Mouse (Mus musculus) small intestine, adult 2 months (tissue): ENCODE measurements around the gene Gm9913. TPM values are rescaled to one million over a fixed set of nuclear protein-coding genes. Genes with fewer than 3 reads are reported as not detected.

Source experiments
- H3K27ac ChIP-seq: fragments of 200-500 bp; 2 replicates; pipeline ENCODE4 v1.5.1; 2012; ENCODE audit warnings: low read depth, low read length, control low read depth, inconsistent platforms; ENCODE audit not compliant: insufficient read depth
- H3K27me3 ChIP-seq: fragments of 200-500 bp; 2 replicates; pipeline ENCODE4 v1.6.1; 2012; ENCODE audit warnings: mild to moderate bottlenecking, moderate library complexity, low read length, inconsistent platforms; ENCODE audit not compliant: control insufficient read depth, insufficient read depth
- H3K36me3 ChIP-seq: fragments of 200-500 bp; 2 replicates; pipeline ENCODE4 v1.6.1; 2012; ENCODE audit warnings: mild to moderate bottlenecking, low read length, control low read depth, inconsistent platforms; ENCODE audit not compliant: control insufficient read depth, insufficient read depth
- H3K4me1 ChIP-seq: fragments of 200-500 bp; 2 replicates; pipeline ENCODE4 v1.6.1; 2012; ENCODE audit warnings: low read length, inconsistent platforms, mixed read lengths; ENCODE audit not compliant: control insufficient read depth, insufficient read depth, insufficient read length
- H3K4me3 ChIP-seq: fragments of 200-500 bp; 2 replicates; pipeline ENCODE4 v1.5.1; 2012; ENCODE audit warnings: low read depth, mild to moderate bottlenecking, control low read depth, inconsistent platforms, low read length, moderate library complexity
- CTCF ChIP-seq: fragments of 200-500 bp; IDR thresholded peaks from 2 replicates; pipeline ENCODE4 v1.5.1; 2012; ENCODE audit warnings: low read depth, mild to moderate bottlenecking, control low read depth, inconsistent platforms, low read length, moderate library complexity, mixed read lengths; ENCODE audit not compliant: insufficient replicate concordance, insufficient read length; ENCODE audit errors: extremely low read depth
- POLR2A ChIP-seq: fragments of 200-500 bp; IDR thresholded peaks from 2 replicates; pipeline ENCODE4 v1.6.1; 2012; ENCODE audit warnings: low read depth, mild to moderate bottlenecking, control low read depth, inconsistent platforms, low read length, moderate library complexity
- WGBS: fragments of 180-500 bp; shearing (Covaris S2); methylation state at CpG from one replicate; pipeline ENCODE4 v1.1.7; 2018; 5-methylcytosine and 5-hydroxymethylcytosine counted together
- polyA plus RNA-seq: library from polyadenylated mRNA; depleted of rRNA; stranded (reverse); fragments of >200 nt; gene quantifications from 2 replicates; pipeline ENCODE4 v1.2.3, GENCODE M21; 2012

Gene Gm9913
- polyA plus RNA-seq, 1 experiment = 0.18 TPM

GRCm38 (mm10) chr2:125473228-125473627, 31.7 kb upstream of the Gm9913 start:
- TF ChIP-seq POLR2A = no peak
- TF ChIP-seq CTCF = no peak
- Histone ChIP-seq H3K27me3 (no peaks in the 10 kb centered on the region), H3K4me3 (no peak overlapping the region), H3K4me1 (no peaks in the 10 kb centered on the region), H3K27ac (no peak overlapping the region), H3K36me3 (no peaks in the 10 kb centered on the region)
- 69% methylated on average over 2 of the region's 2 CpGs for WGBS

DNA sequence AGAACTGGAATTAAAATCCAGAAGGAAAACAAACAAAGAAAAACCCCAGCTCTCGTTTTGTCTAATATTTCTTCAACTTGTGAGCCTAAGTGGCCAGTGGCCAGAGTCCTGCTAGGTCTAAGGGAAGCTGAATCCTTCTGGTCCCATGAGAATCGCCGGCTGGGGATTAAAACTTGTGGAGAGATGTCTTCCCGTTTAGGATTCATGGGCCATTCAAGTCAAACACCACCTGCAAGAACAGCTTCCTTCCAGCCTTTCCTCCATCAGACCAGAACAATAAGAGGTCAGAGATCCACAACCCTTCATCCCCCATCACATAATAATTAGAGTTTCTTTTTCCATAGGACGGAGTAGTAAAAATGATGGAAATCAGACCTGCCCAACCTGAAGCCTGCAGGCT, 30.2 kb upstream of the Gm9913 start:
- 71% methylated on average over 5 of the region's 5 CpGs for WGBS
- Histone ChIP-seq H3K4me3 (no peak overlapping the region), H3K4me1 (no peaks in the 10 kb centered on the region), H3K36me3 (no peaks in the 10 kb centered on the region), H3K27ac (no peak overlapping the region), H3K27me3 (no peaks in the 10 kb centered on the region)
- TF ChIP-seq CTCF (no peak), POLR2A (no peak)

- 68% methylated on average over 3 of the region's 3 CpGs for WGBS
- no peaks in the 10 kb centered on the region for H3K27me3 ChIP-seq
- no peaks in the 10 kb centered on the region for H3K36me3 ChIP-seq
- no peak overlapping the region for H3K4me3 ChIP-seq
- TF ChIP-seq POLR2A (no peak), CTCF (no peak)
- H3K4me1 ChIP-seq = peaks cover 3% of the 10 kb centered on the region; the same call in 1 of the 2 replicates
- 0 out of 2 replicates have a peak overlapping the region, but pooled peaks have one; percentile 4 for H3K27ac ChIP-seq
These were observed 28.7 kb upstream of the Gm9913 start for GRCm38 (mm10) chr2:125476231-125476630.

- Histone ChIP-seq H3K4me1 (peaks cover 6% of the 10 kb centered on the region; the same call in 1 of the 2 replicates), H3K36me3 (no peaks in the 10 kb centered on the region), H3K27ac (no peak overlapping the region), H3K27me3 (no peaks in the 10 kb centered on the region), H3K4me3 (no peak overlapping the region)
- WGBS = 66% methylated on average over 3 of the region's 3 CpGs
- TF ChIP-seq POLR2A (no peak), CTCF (no peak)
These were observed 27.5 kb upstream of the Gm9913 start for GRCm38 (mm10) chr2:125477367-125477766.

GRCm38 (mm10) chr2:125478705-125479104, 26.2 kb upstream of the Gm9913 start:
- H3K27ac ChIP-seq = no peak overlapping the region
- TF ChIP-seq CTCF (no peak), POLR2A (no peak)
- no peak overlapping the region for H3K4me3 ChIP-seq
- no peaks in the 10 kb centered on the region for H3K36me3 ChIP-seq
- WGBS = 44% methylated on average over 4 of the region's 4 CpGs
- H3K27me3 ChIP-seq = no peaks in the 10 kb centered on the region
- H3K4me1 ChIP-seq = peaks cover 6% of the 10 kb centered on the region; the same call in 1 of the 2 replicates

GRCm38 (mm10) chr2:125480057-125480456, 24.8 kb upstream of the Gm9913 start:
- no peak for TF ChIP-seq POLR2A
- TF ChIP-seq CTCF = no peak
- Histone ChIP-seq H3K4me3 (no peak overlapping the region), H3K36me3 (no peaks in the 10 kb centered on the region), H3K27me3 (no peaks in the 10 kb centered on the region), H3K4me1 (peaks cover 6% of the 10 kb centered on the region; the same call in 1 of the 2 replicates), H3K27ac (peak overlapping the region; percentile 31)
- WGBS = 59% methylated on average over 5 of the region's 5 CpGs

- H3K27me3 ChIP-seq = no peaks in the 10 kb centered on the region
- H3K4me1 ChIP-seq = peaks cover 6% of the 10 kb centered on the region; the same call in 1 of the 2 replicates
- H3K36me3 ChIP-seq = no peaks in the 10 kb centered on the region
- no peak overlapping the region for H3K27ac ChIP-seq
- no peak overlapping the region for H3K4me3 ChIP-seq
- TF ChIP-seq POLR2A (no peak), CTCF (no peak)
- WGBS = 62% methylated on average over 4 of the region's 4 CpGs
These were observed 23.8 kb upstream of the Gm9913 start for GRCm38 (mm10) chr2:125481116-125481515.

DNA sequence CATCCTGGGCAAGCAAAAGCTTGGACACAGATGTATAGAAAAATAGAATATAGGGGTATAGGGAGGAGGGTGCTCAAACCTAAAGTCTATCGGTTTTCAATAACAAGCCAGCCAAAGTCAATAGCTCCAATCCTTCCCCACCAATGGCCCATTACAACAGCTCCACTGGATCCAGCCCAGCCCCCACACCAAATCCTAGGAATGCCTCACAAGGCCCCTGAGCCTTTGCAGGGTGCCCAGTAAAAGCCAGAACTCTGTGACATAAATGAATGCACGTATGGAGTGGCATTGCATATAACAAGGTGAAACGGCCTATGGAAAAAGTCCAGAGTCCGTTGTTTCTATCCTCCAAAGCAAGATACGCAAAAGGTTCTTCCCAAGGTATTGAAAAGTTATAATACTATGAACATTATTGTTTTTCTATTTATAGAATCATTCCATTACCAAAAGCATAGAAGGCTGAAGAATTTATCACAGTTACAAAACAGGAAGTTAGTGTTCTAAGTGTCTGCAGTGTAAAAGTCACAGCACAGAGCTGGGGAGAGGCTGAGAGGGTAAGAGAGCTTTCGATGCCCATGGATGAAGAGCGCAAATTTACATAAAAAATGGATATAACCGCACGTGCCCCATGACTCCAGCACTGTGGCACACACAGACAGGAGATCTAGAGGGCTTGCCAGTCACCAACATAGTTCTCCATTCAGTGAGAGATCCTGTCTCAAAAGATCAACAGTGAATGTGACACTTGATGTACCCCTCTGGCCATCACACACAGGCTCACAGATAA, 23.2 kb upstream of the Gm9913 start:
- Histone ChIP-seq H3K27ac (no peak overlapping the region), H3K4me3 (no peak overlapping the region), H3K27me3 (no peaks in the 10 kb centered on the region), H3K4me1 (peaks cover 6% of the 10 kb centered on the region; the same call in 1 of the 2 replicates), H3K36me3 (no peaks in the 10 kb centered on the region)
- WGBS = 80% methylated on average over 9 of the region's 9 CpGs
- TF ChIP-seq POLR2A (no peak), CTCF (no peak)
